Mouse (Mus musculus): Measurements from ENCODE around the gene Trmt10a. TPM values are rescaled to one million over a fixed set of nuclear protein-coding genes. Genes with fewer than 3 reads are reported as not detected.

Gene Trmt10a
- total and polyA plus RNA-seq, 3 experiments: 9.7 to 18.1 TPM; not detected in 1

DNA sequence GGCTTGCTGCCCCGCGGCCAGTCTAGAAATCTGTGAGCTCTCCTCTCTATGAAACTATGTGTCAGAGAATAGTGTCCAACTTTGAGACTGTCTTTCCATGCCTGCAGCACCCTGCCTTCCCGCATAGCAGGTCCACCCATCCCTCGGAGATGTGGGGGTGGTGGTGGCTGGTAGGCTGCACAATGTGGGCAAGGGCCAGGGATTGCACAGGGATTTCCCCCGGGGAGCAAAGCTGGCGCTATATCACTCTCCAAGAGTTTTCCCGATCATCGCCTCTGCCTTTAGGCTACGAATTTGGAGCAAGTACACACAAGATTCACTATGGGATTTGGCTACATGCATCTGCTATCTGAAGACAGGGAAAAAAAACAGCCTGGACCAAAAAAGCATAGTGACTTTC is 54.3 kb downstream of the Trmt10a start:
- TF ChIP-seq MXI1 (IDR thresholded peaks at IDR 0.05; ENCODE audit: low read depth, low read length) (no peak), KAT2A (conservative IDR thresholded peaks at IDR 0.05; ENCODE audit: low read depth, low read length) (no peak), POLR2AphosphoS5 (IDR thresholded peaks at IDR 0.05; ENCODE audit: borderline replicate concordance, low read depth, low read length) (no peak), MEF2A (IDR thresholded peaks at IDR 0.05; ENCODE audit: extremely low read depth, insufficient replicate concordance, low read depth, low read length, poor library complexity, severe bottlenecking) (no peak), USF1 (IDR thresholded peaks at IDR 0.05; ENCODE audit: low read depth, low read length) (no peak), E2F4 (IDR thresholded peaks at IDR 0.05; ENCODE audit: borderline replicate concordance, low read depth, low read length) (no peak), MAZ (IDR thresholded peaks at IDR 0.05; ENCODE audit: low read depth, low read length) (no peak), ZNF384 (IDR thresholded peaks at IDR 0.05; ENCODE audit: low read depth, low read length) (no peak), POLR2A (IDR thresholded peaks at IDR 0.05; ENCODE audit: control insufficient read depth in 1 of 2, insufficient read depth in 1 of 2, low read depth in 1 of 2, low read length in 2 of 2, poor library complexity in 1 of 2) (no peak), CHD2 (IDR thresholded peaks at IDR 0.05; ENCODE audit: low read length) (no peak), JUND (IDR thresholded peaks at IDR 0.05; ENCODE audit: low read depth, low read length) (no peak), MYB (IDR thresholded peaks at IDR 0.05; ENCODE audit: low read depth, low read length) (no peak), NELFE (IDR thresholded peaks at IDR 0.05; ENCODE audit: low read depth, low read length) (no peak), BHLHE40 (IDR thresholded peaks at IDR 0.05; ENCODE audit: borderline replicate concordance, low read depth, low read length) (no peak), ZMIZ1 (IDR thresholded peaks at IDR 0.05; ENCODE audit: low read depth, low read length) (no peak), CTCF (IDR thresholded peaks at IDR 0.05 in 2 of 3, conservative IDR thresholded peaks at IDR 0.05 in 1 of 3; ENCODE audit: control insufficient read depth in 1 of 3, insufficient read depth in 1 of 3, low read depth in 2 of 3, low read length in 3 of 3, poor library complexity in 1 of 3, severe bottlenecking in 1 of 3) (no peak)
- Histone ChIP-seq H3K4me3 (ENCODE audit: control insufficient read depth in 1 of 2, insufficient read depth in 1 of 2, low read depth in 2 of 2, low read length in 2 of 2) (no peak overlapping the region), H3K27ac (ENCODE audit: control insufficient read depth, low read depth, low read length) (no peak overlapping the region), H3K27me3 (ENCODE audit: control insufficient read depth in 1 of 2, insufficient read depth in 2 of 2, low read length in 2 of 2) (peaks cover 0 to 1% of the 10 kb centered on the region in 2 experiments; a peak in 1 of 4 replicates), H3K79me2 (ENCODE audit: control insufficient read depth, insufficient read depth, low read length, poor library complexity) (no peaks in the 10 kb centered on the region), H3K4me1 (ENCODE audit: control insufficient read depth in 1 of 2, insufficient read depth in 2 of 2, low read length in 2 of 2) (no peaks in the 10 kb centered on the region), H3K36me3 (ENCODE audit: control insufficient read depth in 1 of 2, insufficient read depth in 2 of 2, low read length in 2 of 2) (no peaks in the 10 kb centered on the region), H3K9ac (ENCODE audit: control insufficient read depth, low read depth, low read length, poor library complexity, severe bottlenecking) (no peak overlapping the region), H3K9me3 (replicated peaks; ENCODE audit: insufficient read depth, low read length) (no peaks in the 10 kb centered on the region)
- no peak for DNase-seq (ENCODE audit: low read depth, low spot score)

DNA sequence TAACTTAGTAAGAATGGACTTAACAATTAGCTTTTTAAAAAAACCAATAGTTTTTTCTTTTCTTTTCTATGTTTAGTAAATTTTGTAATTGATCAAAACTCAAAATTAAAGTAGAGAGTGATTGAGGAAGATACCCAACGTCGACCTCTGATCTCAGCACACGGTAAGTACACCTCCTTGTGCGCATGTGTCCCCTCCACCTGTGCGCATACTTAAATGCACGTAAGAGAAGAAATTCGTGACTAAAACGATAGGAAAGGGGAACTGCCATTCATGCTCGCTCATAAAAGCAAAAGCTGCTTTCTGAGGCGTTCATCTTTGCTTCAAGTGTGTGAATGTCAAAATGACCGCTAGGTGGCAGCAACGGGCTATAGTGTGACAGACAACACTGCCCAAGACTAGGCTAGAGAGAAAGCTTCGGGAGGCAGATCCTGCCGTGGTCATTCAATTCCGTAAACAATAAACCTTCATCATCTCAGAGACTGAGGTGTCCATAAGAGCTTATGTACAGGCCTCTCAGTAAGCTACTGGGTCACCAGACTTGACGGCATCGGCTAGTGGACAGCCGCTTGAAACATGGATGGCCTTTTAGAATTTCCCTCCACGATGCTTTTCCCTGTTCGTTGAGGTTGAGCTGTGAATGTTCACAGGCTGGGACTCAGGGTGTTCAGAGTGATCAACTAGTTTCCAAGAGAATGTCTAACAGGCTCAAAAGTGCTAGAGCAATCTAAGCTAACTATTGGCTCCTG is 54.9 kb downstream of the Trmt10a start:
- H3K27ac ChIP-seq (ENCODE audit: control insufficient read depth, low read depth, low read length): no peak overlapping the region
- H3K79me2 ChIP-seq (ENCODE audit: control insufficient read depth, insufficient read depth, low read length, poor library complexity): no peaks in the 10 kb centered on the region
- H3K9me3 ChIP-seq (replicated peaks; ENCODE audit: insufficient read depth, low read length): no peaks in the 10 kb centered on the region
- H3K9ac ChIP-seq (ENCODE audit: control insufficient read depth, low read depth, low read length, poor library complexity, severe bottlenecking): no peak overlapping the region
- H3K4me1 ChIP-seq (ENCODE audit: control insufficient read depth in 1 of 2, insufficient read depth in 2 of 2, low read length in 2 of 2): no peaks in the 10 kb centered on the region
- peak overlapping the region in 1 of 2 experiments; percentile 17; a peak in 1 of 4 replicates for H3K4me3 ChIP-seq (ENCODE audit: control insufficient read depth in 1 of 2, insufficient read depth in 1 of 2, low read depth in 2 of 2, low read length in 2 of 2)
- peaks cover 0 to 3% of the 10 kb centered on the region in 2 experiments; a peak in 1 of 4 replicates for H3K27me3 ChIP-seq (ENCODE audit: control insufficient read depth in 1 of 2, insufficient read depth in 2 of 2, low read length in 2 of 2)
- no peaks in the 10 kb centered on the region for H3K36me3 ChIP-seq (ENCODE audit: control insufficient read depth in 1 of 2, insufficient read depth in 2 of 2, low read length in 2 of 2)
- peak; percentile 91 for DNase-seq (ENCODE audit: low read depth, low spot score)
- TF ChIP-seq POLR2AphosphoS2 (IDR thresholded peaks at IDR 0.05; ENCODE audit: low read length) (no peak), EP300 (IDR thresholded peaks at IDR 0.05; ENCODE audit: low read depth in 1 of 2, low read length in 2 of 2) (no peak), NELFE (IDR thresholded peaks at IDR 0.05; ENCODE audit: low read depth, low read length) (no peak), UBTF (IDR thresholded peaks at IDR 0.05; ENCODE audit: borderline replicate concordance, insufficient read depth, low read depth, low read length) (no peak), E2F4 (IDR thresholded peaks at IDR 0.05; ENCODE audit: borderline replicate concordance, low read depth, low read length) (no peak), SMC3 (IDR thresholded peaks at IDR 0.05; ENCODE audit: low read depth, low read length) (peak; percentile 86), MYC (IDR thresholded peaks at IDR 0.05; ENCODE audit: low read depth, low read length) (no peak), CHD2 (IDR thresholded peaks at IDR 0.05; ENCODE audit: low read length) (no peak), TCF12 (IDR thresholded peaks at IDR 0.05; ENCODE audit: low read depth, low read length) (no peak), RAD21 (IDR thresholded peaks at IDR 0.05; ENCODE audit: low read depth, low read length) (peak; percentile 94), BHLHE40 (IDR thresholded peaks at IDR 0.05; ENCODE audit: borderline replicate concordance, low read depth, low read length) (no peak), USF1 (IDR thresholded peaks at IDR 0.05; ENCODE audit: low read depth, low read length) (no peak), CHD1 (IDR thresholded peaks at IDR 0.05; ENCODE audit: low read depth, low read length) (no peak), HCFC1 (IDR thresholded peaks at IDR 0.05; ENCODE audit: low read depth, low read length) (no peak), SIN3A (IDR thresholded peaks at IDR 0.05; ENCODE audit: low read length) (peak; percentile 27; the same call in 1 of the 2 replicates), TAL1 (IDR thresholded peaks at IDR 0.05; ENCODE audit: low read length) (no peak), USF2 (IDR thresholded peaks at IDR 0.05; ENCODE audit: borderline replicate concordance in 1 of 2, insufficient read depth in 1 of 2, low read depth in 1 of 2, low read length in 2 of 2) (no peak), ZC3H11A (IDR thresholded peaks at IDR 0.05; ENCODE audit: low read depth, low read length) (peak; percentile 76), ZNF384 (IDR thresholded peaks at IDR 0.05; ENCODE audit: low read depth, low read length) (0 out of 2 replicates have a peak, but pooled peaks have one; percentile 12), POLR2AphosphoS5 (IDR thresholded peaks at IDR 0.05; ENCODE audit: borderline replicate concordance, low read depth, low read length) (no peak), JUND (IDR thresholded peaks at IDR 0.05; ENCODE audit: low read depth, low read length) (no peak)

Measured in MEL (cell line).